Mouse (Mus musculus) hematopoietic stem cell, adult 5-6 weeks (primary cell): Measurements from ENCODE around the gene Vps37b. TPM values are rescaled to one million over a fixed set of nuclear protein-coding genes. Genes with fewer than 3 reads are reported as not detected.

Experiments used
- ATAC-seq, 2 experiments: fragments of 125-278 bp in 1 of 2; replicated peaks in 1 of 2; 2 replicates each; pipeline ENCODE4 v1.8.0; 2016 to 2017; ENCODE audit warnings: inconsistent platforms in 2 of 2, mild to moderate bottlenecking in 2 of 2, moderate number of reproducible peaks in 2 of 2, low read depth in 1 of 2, moderate TSS enrichment in 1 of 2; ENCODE audit not compliant: low FRiP score in 2 of 2, poor library complexity in 2 of 2, severe bottlenecking in 2 of 2, insufficient read depth in 1 of 2, low TSS enrichment in 1 of 2
- total RNA-seq: library from RNA; stranded (forward); fragments of 172-1452, 232-1000 nt; gene quantifications from 2 replicates; pipeline ENCODE4 v1.2.3, GENCODE M21; 2017

Vps37b gene
- total RNA-seq, 1 experiment from 2014 or later: 20.4 TPM

- ATAC-seq: no peak
These were observed 17.9 kb downstream of the Vps37b start for GRCm38 (mm10) chr5:124014180-124014579.

GRCm38 (mm10) chr5:124013747-124014146 is 18.3 kb downstream of the Vps37b start:
- ATAC-seq: no peak

DNA sequence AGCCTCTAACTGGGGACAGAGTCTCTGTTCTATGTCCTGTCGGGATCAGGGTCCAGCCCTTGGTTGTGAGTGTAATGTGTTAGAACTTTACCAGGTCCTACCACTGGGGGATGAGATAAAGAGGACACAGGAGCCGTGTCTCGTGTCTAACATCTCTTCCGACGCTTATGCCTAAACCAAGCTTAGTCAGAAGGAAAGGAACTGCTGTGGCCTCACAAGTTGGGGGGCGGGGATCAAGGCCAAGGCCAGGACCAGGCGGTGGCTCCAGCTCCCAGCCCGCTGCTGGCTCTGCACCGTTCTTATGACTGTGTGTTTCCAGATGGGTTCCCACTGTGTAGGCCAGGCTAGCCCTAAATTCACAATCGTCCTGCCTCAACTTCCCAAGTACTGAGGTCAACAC is 19.2 kb downstream of the Vps37b start:
- ATAC-seq: no peak

DNA sequence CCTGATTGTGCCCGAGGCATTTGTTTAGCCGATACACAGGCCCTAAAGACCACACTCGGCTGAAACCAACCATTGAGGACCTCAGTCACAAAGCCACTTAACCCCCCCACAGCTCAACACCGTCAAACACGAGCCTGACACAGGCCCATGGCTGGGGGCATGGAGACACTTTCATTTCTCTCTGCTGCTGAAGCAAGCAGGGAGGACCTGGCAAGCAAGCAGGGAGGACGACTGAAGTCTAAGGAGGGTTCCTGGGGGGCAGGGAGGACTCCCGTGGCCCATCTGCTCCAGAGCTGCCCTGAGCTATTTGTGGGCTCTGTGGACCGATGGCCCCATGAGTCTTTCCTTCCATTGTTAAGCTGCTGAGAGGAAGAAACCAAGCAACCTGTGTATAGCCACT is 20.1 kb downstream of the Vps37b start:
- 0 out of 4 replicates have a peak, but pooled peaks of 1 of the 2 experiments have one; percentile 2 for ATAC-seq

- no peak for ATAC-seq
These were observed 21.0 kb downstream of the Vps37b start for GRCm38 (mm10) chr5:124010910-124011655.

DNA sequence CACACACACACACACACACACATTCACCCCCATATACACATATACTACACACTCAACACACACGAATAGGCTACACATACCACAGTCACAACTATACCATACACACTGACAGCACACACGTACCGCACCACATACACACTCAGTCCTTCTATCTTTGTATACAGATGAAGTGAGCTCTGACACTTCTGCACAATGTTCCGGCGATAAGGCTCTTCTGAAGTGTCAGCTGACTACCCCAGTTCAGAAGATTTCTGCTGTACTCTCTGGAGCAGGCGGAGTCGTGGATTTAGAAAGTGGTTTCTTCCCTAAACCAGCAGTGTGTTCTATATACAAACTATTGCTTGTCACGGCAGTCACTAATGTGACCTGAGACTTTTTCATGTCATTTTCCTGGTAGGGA is 22.0 kb downstream of the Vps37b start:
- ATAC-seq: no peak

GRCm38 (mm10) chr5:124006891-124007491 is 25.1 kb downstream of the Vps37b start:
- no peak for ATAC-seq

DNA sequence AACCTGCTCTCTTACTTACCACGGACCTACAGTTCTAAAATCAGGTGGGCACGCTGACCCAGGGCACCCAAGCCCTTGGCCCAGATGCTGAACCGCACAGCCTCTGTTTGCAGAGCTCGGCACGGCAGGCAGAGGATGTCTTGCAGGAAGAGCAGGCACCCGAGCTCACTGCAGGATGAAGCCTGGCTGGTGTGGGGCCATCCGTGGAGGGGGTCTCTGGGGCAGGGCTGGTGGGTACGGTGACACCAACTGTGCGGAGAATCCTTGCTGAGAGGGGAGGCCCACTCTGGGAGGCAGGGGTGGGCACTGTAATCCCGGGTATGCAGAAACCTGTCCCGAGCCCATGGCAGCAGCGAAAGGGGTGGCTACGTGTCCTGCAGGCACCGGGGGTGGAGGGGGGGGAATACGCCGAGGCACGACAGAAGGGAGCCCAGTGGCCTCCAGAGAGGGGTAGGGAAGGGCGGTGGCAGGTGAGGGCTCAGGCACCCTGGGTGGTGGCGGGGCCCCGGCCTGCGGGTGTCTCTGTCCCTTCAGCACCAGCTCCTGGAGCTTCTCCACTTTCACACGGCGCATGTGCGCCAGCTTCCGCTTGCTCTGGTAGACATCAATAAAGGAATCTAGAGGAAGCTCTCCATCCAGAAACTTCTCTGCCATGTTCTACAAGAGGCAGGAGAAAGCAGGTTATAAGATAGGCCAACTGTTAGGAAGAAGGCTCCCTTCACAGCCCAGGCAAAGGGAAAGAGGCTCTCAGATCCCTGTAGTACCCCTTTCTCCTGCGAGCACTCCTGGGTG is 25.8 kb downstream of the Vps37b start:
- ATAC-seq: no peak

DNA sequence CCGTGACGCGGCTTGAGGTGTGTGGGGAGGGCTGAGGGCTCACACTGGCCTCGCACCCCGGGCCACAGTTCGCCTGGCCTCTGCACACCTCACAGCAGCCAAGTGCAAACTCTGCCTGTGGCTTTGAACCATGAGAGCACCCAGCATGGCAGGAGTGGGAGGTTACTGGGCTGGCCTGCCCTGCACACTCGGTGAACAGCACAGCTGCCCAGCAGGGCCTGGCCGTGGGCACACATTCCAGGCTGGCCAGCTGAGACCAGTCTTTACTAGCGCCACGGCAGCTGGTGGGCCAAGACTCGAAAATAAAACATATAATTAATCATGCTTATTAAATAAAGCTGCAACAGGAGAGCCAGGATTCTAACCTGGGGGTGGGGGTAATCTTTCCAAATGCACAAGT is 26.5 kb downstream of the Vps37b start:
- ATAC-seq: no peak

DNA sequence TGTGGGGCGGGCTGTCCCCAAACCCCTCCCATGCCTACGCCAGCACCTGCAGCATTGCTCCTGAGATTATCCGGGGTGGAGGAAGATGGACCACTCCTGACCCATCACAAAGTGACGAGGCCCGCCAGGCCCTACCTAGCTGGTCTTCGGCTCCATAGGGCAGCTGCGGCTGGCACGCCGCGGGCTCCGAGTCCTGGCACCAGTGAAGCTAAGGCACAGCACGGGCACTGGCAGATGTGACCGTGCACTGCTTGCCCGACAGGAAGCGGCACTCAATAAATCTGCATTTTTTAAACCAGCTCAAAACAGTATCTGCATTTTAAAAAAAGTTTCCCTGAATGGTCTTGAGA is 26.9 kb downstream of the Vps37b start:
- ATAC-seq: no peak

DNA sequence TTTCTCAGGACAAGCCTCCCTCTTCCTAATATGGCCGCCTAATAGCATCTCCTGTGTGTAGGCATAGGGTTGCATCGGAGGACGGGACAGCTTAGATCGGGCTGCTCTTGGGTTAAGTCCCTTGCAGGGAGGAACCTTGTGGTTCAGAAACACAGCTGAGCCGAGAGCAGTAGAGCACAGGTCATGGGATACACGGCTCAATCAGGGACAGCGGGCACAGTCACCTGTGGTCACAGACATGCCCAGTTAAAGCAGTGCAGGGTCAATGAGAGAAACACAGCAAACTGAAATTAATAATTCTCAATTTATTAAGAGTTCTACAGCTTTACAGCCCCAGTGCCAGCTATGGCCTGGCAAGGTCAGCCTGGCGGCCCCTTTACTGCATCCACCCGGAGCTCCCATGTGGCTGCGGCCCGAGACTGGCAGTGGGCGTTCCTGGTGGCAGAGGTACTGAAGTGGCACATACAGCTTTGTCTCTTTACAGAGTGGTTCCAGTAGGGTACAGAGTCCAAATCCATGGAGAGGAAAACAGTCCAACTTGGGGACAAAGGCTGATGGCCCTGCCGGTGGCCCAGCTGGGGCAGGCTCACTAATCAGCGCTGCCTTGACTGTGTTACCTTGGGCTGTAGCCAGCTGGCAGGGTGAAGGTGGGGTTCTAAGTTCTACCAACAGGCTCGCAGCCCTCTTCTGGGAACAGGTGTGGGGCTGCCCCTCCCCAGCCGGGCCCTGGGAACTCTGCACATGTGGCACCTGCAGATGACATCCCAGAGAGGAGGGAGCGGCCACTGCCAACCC is 27.5 kb downstream of the Vps37b start:
- no peak for ATAC-seq

- no peak for ATAC-seq
These were observed 28.7 kb downstream of the Vps37b start for GRCm38 (mm10) chr5:124003375-124003774.

GRCm38 (mm10) chr5:124002876-124003275 is 29.2 kb downstream of the Vps37b start:
- ATAC-seq: no peak

- ATAC-seq: no peak
These were observed 30.8 kb downstream of the Vps37b start for GRCm38 (mm10) chr5:124001274-124001673.

- ATAC-seq: peak; percentile 60 to 66; a peak in 3 of 4 replicates
These were observed 31.2 kb downstream of the Vps37b start for GRCm38 (mm10) chr5:124000824-124001223.

GRCm38 (mm10) chr5:123998370-123998769 is 33.7 kb downstream of the Vps37b start:
- ATAC-seq: no peak

DNA sequence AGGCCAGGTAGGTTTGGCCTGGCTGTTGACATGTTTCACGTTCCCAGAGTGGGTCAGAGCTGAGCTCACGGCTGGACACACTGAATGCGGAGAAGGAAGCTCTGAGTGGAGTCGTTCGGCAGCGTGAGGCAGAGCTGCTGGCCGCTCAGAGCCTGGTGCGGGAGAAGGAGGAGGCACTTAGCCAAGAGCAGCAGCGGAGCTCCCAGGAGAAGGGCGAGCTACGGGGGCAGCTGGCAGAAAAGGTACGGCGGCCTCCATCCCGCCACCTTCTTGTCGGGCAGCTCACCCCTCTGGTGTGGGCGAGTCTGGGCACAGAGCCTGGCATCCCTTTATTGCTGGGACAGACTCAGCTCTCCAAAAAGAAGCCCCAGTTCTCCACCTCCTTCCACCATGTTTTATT is 34.3 kb downstream of the Vps37b start:
- no peak for ATAC-seq
